Mouse (Mus musculus) urinary bladder, postnatal 14 days (tissue): ENCODE measurements around the gene Sipa1l2.

ENCODE experiments used
- DNase-seq: peaks from one replicate; pipeline ENCODE4 v3.0.0; 2021; ENCODE audit warnings: low spot score

The Sipa1l2 gene

DNA sequence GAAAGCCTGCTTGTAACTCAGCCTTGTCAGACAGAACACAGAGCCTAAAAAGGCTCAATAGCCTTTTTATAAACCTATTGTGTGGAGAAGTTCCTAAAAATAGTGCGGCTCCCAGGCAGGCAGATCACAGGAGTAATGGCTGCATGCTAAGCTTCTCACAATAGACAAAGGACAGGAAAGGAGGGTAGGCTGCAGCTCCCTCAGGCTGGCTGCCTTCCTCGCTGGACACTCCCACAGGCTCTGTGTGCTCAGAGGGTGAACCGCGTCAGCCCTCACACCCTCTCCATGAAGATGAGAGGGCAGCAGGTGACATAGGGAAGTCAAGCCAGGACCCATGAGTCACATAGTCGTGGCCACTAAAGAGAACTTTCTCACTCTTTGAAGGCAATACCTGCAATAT, 55.7 kb downstream of the Sipa1l2 start:
- no peak for DNase-seq

DNA sequence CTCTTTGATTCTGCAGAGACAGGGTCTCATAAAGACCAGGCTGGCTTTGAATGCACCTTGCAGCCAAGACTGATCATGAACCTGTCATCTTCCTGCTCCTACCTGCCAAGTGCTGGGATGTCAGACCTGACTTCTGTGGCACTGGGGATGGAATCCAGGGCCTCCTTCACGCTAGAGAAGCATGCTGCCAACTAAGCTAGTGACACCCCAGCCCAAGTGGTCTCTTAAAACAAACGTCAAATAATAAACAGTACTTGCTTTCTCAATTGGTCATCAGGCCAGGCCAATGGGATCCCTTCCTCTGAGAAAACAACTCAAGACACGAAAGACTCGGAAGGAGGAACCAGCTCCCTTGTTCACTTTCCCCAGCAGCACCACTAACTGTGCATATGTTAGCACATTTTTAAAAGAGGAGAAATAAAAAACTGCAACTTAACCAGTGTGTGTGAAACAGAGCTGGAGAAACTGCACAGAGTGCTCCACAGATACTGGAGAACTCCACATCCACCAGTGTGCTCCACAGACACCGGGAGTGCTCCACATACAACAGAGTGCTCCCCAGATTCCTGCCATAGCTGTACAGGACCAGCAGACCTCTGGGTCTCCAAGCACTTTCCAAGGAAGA, 56.3 kb downstream of the Sipa1l2 start:
- DNase-seq: no peak

DNA sequence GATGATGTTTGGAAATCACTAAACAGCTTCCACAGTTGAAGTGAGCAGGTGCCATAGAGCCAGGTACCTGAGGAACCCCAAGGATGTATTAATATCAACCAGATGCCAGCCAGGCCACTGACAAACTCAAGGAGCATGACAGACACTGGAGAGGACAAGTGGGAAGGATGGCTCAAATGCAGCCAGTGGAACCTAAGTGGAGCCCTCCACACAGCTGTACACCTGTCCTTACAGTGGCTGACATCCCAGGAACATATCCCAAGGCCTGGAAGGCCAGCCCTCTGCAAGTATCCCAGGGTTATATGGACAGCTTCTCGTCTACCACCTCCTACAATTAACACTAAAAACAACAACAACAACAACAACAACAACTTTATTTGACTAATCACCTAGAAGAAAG, 57.0 kb downstream of the Sipa1l2 start:
- DNase-seq: no peak

DNA sequence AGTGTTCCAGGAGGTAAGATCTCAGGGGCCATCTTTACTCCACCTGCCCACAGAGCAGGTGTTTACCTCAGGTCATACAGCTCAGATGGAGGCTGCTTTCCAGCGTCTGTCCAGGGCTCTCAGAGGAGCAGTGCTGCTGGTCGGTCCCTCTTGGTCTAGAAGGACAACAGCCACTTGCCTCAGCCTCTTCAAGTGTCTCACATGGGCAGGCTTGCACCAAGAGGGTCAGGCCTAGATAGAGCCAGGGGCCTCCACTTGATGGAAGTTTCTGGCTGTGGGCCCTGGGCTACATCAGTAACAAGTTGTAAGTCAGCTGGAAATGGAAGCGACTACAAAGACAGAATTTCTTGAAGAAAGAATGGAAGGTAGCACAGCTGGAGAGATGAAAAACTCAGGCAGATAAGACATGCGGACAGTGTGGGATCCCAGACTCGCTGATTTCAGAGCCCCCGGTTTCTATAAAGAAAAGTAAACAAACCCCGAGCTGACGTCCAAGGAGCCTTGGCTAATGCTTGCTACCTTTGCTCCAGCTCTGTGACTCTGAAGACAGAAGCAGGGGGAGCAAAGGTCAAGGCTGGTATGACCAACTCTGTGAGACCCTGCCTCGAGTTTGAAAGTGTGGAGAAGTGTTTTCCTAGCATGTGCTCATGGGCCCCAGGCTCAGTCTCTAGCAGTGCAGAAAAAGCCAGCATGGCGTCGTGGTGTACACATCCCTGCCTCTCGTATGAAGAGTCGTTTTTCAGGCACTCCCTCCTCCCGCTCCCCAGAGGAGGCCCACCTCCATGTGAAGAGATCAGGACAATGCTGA, 58.5 kb downstream of the Sipa1l2 start:
- DNase-seq: no peak

DNA sequence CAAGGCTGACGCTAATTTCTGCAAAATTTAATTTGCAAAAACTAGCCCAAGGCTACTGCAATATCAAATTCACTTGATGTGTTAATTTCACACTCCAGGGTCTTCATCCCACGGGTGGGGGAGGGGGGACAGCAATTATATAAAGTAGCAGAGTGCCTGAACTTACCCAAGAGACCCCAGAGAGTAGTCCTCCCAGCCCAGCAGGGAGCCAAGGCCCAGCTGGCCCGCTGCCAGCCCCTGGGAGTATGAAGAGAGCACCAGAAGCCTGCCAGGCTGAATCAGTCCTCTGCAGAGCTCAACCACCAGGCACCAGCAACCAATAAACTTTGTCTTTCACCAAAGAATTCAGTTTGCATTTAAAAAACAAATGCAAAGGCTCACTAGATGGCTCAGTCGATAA, 59.8 kb downstream of the Sipa1l2 start:
- DNase-seq: no peak

GRCm38 (mm10) chr8:125509175-125509574, 60.4 kb downstream of the Sipa1l2 start:
- no peak for DNase-seq

DNA sequence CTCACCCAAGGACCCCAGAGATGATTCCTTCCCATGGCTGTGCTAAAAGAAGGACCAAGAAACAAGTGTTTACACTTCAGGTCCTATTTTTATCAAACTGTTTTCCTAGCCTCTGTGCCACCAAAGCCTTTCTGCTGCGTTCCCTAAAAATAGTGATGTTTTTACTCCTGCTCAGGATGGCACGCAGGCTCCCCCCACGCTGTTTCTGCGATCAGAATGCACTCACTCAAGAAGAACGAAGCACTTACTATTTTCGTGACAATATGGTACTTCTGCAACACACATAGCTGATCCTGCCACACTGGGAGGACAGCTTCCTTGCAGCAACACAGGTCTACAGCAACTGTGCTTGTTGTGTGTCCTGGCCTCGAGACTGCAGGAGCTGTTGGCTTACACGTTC, 62.3 kb downstream of the Sipa1l2 start:
- no peak for DNase-seq

DNA sequence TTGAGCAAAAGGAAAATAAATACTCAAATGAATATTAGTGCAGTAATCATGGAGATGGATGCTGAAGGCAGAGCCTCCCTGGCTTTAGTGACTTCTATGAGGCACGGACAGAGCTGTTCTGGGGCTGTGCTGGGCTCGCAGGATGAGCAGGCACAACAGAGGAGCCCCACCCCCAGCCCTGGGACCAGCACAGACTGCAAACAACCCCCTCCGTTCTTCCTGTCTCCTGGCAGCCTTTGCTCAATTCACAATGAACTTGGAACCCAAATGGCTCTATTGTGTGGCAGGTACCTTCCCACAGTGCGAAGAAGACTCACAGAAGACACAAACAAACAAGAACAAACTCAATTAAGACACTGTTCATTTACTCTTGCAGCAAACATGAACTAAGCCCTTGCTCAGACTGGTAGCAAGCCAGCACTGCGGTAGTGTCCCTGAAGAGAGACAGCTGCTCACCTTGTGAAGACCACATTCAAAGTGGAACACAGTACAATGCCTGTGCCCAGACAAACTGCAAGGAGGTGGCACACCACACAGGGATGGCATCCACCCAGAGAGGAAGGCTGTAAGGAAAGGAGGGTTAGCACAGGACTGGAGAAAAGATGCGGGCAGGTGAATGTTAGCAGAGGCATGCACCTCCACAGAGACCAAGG, 64.9 kb downstream of the Sipa1l2 start:
- DNase-seq: no peak

DNA sequence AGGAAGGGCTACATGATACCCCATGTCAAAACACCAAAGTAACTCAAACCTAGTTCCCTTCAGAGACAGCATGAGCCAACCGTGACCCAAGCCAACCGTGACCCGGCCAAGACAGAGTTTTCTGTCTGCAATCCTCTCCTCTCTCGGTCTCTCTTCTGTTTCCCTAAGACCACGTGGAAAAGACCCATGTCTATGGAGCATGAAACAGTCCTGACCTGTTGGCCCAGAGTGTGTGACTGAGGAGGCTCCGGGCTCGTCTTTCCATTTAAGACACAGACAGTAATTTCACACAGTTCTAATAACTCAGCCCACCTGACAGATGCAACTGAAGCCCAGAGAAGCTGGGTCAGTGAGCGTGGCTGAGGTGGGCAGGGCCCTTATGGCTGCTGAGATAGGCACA, 65.8 kb downstream of the Sipa1l2 start:
- DNase-seq: no peak

DNA sequence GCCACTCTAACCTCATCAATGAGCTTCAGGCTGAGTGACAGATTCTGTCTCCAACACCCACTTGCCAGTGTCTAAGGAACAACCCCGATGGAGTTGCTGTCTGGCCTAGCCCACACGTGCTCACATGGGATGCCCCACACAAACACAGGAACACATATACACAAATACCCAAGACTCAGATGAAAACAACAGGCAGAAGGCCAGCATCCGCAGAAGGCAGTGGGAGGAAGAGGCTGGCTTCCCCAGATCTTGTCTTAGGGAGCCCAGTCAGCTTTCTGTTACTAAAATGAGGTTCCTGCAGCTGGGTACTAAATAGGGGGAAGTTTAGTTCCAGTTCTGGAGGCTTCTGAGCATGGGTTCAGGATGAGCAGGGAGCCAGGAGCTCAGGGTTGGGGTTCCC, 66.8 kb downstream of the Sipa1l2 start:
- DNase-seq: no peak

DNA sequence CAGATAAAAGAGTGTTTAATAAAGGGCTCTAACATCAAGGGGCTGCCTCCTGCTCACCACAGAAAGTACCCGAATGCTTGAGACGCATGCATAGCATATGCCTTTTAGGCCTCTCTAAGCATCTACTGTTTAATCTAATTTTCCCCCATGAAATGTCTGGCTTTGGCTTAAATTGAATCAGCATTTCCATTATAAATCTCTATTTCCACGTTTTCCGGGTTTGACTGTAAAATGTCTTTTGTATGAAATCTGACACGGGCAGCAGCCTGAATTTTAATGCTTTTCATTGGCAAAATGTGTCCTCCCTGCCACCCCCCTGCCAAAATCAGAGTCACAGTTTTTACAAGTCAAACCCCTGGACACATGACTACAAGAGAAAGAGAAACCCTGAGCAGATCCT, 69.6 kb downstream of the Sipa1l2 start:
- DNase-seq: no peak

- no peak for DNase-seq
Measured at GRCm38 (mm10) chr8:125498508-125498907, 71.1 kb downstream of the Sipa1l2 start.

- no peak for DNase-seq
Measured at GRCm38 (mm10) chr8:125495545-125495944, 74.1 kb downstream of the Sipa1l2 start.

GRCm38 (mm10) chr8:125493254-125493815, 76.3 kb downstream of the Sipa1l2 start:
- DNase-seq: no peak

GRCm38 (mm10) chr8:125492416-125492815, 77.2 kb downstream of the Sipa1l2 start:
- DNase-seq: no peak

DNA sequence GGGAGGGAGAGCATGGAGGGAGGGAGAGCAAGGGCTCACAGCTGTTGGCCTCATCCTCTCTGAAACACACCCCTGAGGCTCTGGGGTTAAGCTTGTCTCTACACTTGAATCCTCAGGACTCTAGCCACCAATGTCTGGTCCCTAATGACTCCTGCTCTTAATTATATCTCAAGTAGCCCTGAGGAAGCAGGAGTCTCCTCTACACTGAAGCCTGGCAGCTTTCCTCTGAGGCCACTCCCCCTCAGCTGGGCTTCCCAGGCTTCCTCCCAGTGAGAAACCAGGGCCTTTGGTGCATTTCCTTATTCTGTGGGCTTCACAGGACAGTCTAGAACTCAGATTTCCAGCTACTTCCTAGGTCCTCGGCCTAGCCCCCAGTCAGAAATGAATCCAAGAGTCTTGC, 80.9 kb downstream of the Sipa1l2 start:
- no peak for DNase-seq

GRCm38 (mm10) chr8:125485715-125486114, 83.9 kb downstream of the Sipa1l2 start:
- no peak for DNase-seq

- DNase-seq: no peak
Measured at GRCm38 (mm10) chr8:125484530-125485196, 84.9 kb downstream of the Sipa1l2 start.

DNA sequence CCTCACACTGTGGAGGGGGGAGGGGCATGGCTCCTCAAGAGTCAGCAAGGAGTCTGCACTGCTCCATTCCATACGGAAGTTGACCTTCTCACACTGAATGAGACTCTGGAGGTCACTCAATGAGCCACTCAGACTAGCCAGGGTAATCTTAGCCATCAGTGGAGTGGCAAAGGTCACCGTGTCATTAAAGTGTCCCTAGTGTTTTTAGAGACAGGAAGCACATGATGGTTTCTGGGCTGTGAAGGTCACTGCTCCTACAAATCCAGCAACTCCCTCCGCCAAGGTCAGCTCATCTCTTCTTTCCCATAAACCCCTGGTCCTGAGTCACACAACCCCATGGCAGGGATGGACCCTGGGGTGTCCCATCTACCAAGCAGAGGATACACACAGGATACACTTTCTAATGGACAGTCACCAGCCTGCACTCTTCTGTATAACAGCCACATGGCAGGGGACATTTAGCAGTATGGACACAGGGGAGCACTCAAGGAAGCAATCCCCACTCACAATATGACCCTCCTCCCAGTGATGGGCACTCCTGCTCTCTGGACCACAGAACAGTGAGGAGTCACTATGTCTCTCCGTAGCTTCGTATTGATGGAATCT, 87.0 kb downstream of the Sipa1l2 start:
- no peak for DNase-seq

GRCm38 (mm10) chr8:125474876-125475275, 94.7 kb downstream of the Sipa1l2 start:
- DNase-seq: peak; percentile 47

DNA sequence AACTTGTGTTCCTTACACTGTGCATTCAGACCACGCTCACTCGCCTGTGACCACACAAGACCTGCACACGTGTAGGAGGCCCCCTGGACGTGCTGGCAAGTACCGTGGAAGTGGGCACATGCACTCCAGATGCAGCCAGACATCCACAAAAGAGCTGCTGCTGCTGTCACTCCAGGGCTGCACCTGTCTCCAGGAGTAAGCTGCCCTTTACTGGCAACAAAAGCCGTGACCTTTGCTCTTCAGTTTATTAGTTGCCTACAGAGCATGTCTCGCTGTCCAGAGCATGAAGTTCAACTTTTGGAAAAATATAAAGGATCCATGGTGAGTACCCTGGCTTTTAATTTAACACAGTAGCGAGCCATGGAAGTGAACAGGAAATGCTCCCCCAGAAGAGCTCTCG, 98.2 kb downstream of the Sipa1l2 start:
- no peak for DNase-seq
